Mouse (Mus musculus) lung, embryonic 16.5 days (tissue): ENCODE measurements around the gene Eml6. TPM values are rescaled to one million over a fixed set of nuclear protein-coding genes. Genes with fewer than 3 reads are reported as not detected.
"Not testable (repeated sequence)": the region's sequence is repeated elsewhere in the genome, so short reads cannot be mapped to it uniquely, and the experiment has no call there.

Source experiments
- ATAC-seq: fragments of 200-750 bp; cut with Nextera tagmentation; 2 replicates; pipeline ENCODE4 v1.8.0; 2017; ENCODE audit warnings: low read depth, mild to moderate bottlenecking, moderate library complexity
- H3K27ac ChIP-seq: fragments of 300-500 bp; sonication (generic); 2 replicates; pipeline ENCODE4 v1.5.1; 2014; ENCODE audit warnings: mild to moderate bottlenecking, control low read depth, low read length
- H3K27me3 ChIP-seq: fragments of 300-500 bp; sonication (generic); 2 replicates; pipeline ENCODE4 v1.6.1; 2014; ENCODE audit warnings: low read depth, low read length, mixed read lengths; ENCODE audit not compliant: control insufficient read depth, insufficient read depth
- H3K36me3 ChIP-seq: fragments of 300-500 bp; sonication (generic); 2 replicates; pipeline ENCODE4 v1.6.1; 2014; ENCODE audit warnings: low read length; ENCODE audit not compliant: control insufficient read depth, insufficient read depth
- H3K4me1 ChIP-seq: fragments of 300-500 bp; sonication (generic); replicated peaks from 2 replicates; pipeline ENCODE4 v1.6.1; 2014; ENCODE audit warnings: low read length, mixed read lengths; ENCODE audit not compliant: control insufficient read depth, insufficient read depth
- H3K4me2 ChIP-seq: fragments of 300-500 bp; sonication (generic); 2 replicates; pipeline ENCODE4 v1.6.1; 2014; ENCODE audit warnings: low read depth, low read length, control low read depth
- H3K4me3 ChIP-seq: fragments of 300-500 bp; sonication (generic); 2 replicates; pipeline ENCODE4 v1.5.1; 2014; ENCODE audit warnings: mild to moderate bottlenecking, low read length, control low read depth
- H3K9ac ChIP-seq: fragments of 300-500 bp; sonication (generic); 2 replicates; pipeline ENCODE4 v1.6.1; 2014; ENCODE audit warnings: low read length, control low read depth
- H3K9me3 ChIP-seq: fragments of 300-500 bp; sonication (generic); 2 replicates; pipeline ENCODE4 v1.6.1; 2016; ENCODE audit warnings: low read length; ENCODE audit not compliant: control insufficient read depth
- WGBS: fragments of 180-500 bp; shearing (Covaris S2); extraction: QIAGEN DNeasy Blood & Tissue Kit; methylation state at CpG from one replicate; pipeline ENCODE4 v1.1.7; 2014; 5-methylcytosine and 5-hydroxymethylcytosine counted together
- polyA plus RNA-seq: library from polyadenylated mRNA; unstranded; fragments of >200 nt; fragmentation: Nextera tagmentation; extraction: Ambion mirVana; gene quantifications from 2 replicates; pipeline ENCODE4 v1.2.1, GENCODE M21; 2015

Gene Eml6
- polyA plus RNA-seq, 1 experiment from 2014 or later, result 0.25 TPM

DNA sequence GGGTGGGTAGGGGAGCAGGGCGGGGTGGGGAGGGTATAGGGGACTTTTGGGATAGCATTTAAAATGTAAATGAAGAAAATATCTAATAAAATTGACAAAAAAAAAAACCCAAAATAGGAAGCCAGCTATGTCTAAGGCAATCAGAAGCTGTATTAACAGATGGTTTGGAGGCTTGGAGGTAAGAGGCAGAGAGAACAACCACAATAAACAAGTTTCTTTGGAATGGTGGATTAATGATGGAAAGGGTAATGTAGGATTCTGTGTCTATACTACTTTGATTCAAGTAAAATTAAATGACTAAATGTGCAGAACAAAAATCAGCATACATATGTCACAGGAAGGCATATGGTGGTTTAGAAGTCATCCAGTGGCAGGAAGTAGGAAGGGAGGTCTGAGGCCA lies 102.0 kb downstream of the Eml6 start:
- 82% methylated on average over 1 of the region's 1 CpGs for WGBS
- H3K9me3 ChIP-seq, result no peaks in the 10 kb centered on the region
- no peaks in the 10 kb centered on the region for H3K27me3 ChIP-seq
- H3K36me3 ChIP-seq, result no peaks in the 10 kb centered on the region
- no peak overlapping the region for H3K27ac ChIP-seq
- H3K4me1 ChIP-seq, result no peaks in the 10 kb centered on the region
- H3K9ac ChIP-seq, result no peak overlapping the region
- ATAC-seq, result no peak
- H3K4me3 ChIP-seq, result no peak overlapping the region
- H3K4me2 ChIP-seq, result no peak overlapping the region

DNA sequence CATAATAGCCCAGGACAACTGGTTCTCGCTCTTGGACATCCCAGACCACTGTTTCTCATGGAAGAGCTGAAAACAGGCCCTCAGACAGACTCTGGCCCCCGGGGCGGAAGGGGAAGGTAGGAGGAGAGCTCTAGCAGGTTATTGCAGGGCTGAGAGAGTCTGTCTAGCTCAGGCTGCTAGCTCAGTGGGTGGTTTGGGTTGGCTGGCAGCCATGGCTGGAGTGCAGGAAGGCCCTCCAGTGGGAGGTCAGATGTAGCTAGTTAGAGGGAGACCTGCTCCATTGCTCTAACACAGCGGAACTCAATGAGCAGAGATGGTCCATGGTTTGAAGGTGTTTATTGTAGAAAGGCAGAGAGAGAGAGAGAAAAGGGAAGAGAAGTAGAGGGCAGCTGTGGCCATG lies 112.7 kb downstream of the Eml6 start:
- no peaks in the 10 kb centered on the region for H3K36me3 ChIP-seq
- ATAC-seq, result peak; percentile 60
- H3K4me1 ChIP-seq, result no peaks in the 10 kb centered on the region
- no peaks in the 10 kb centered on the region for H3K27me3 ChIP-seq
- H3K9me3 ChIP-seq, result no peaks in the 10 kb centered on the region
- H3K4me2 ChIP-seq, result no peak overlapping the region
- 79% methylated on average over 4 of the region's 4 CpGs for WGBS
- no peak overlapping the region for H3K9ac ChIP-seq
- H3K27ac ChIP-seq, result no peak overlapping the region
- no peak overlapping the region for H3K4me3 ChIP-seq

DNA sequence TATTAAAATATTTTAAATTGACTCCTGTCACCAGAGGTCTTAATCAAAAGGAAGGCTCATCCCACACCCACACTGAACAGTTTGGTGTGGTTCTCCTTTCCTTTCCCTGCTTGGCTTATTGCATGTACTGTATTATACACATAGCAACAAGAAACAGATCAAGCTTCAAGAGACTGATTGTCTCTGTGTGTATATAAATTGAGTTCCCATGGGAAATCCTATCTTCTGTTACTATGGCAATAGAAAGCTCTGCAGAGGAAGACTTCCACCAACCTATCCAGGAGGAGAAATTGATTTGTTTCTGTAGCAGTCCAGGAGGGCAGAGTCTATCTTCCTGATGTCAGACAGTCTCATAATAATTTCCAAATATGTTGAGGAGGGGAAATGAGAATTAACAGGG lies 116.5 kb downstream of the Eml6 start:
- Histone ChIP-seq H3K9ac (no peak overlapping the region), H3K27ac (no peak overlapping the region), H3K9me3 (no peaks in the 10 kb centered on the region), H3K36me3 (no peaks in the 10 kb centered on the region), H3K4me2 (no peak overlapping the region), H3K4me3 (no peak overlapping the region), H3K27me3 (no peaks in the 10 kb centered on the region), H3K4me1 (no peaks in the 10 kb centered on the region)
- no peak for ATAC-seq

GRCm38 (mm10) chr11:29885160-29885559 lies 140.7 kb downstream of the Eml6 start:
- ATAC-seq, result peak; percentile 69; the same call in 1 of the 2 replicates
- Histone ChIP-seq H3K36me3 (no peaks in the 10 kb centered on the region), H3K4me2 (no peak overlapping the region), H3K9me3 (no peaks in the 10 kb centered on the region), H3K27me3 (no peaks in the 10 kb centered on the region), H3K27ac (no peak overlapping the region), H3K9ac (no peak overlapping the region), H3K4me3 (no peak overlapping the region), H3K4me1 (no peaks in the 10 kb centered on the region)
- WGBS, result 0% methylated on average over 1 of the region's 1 CpGs

DNA sequence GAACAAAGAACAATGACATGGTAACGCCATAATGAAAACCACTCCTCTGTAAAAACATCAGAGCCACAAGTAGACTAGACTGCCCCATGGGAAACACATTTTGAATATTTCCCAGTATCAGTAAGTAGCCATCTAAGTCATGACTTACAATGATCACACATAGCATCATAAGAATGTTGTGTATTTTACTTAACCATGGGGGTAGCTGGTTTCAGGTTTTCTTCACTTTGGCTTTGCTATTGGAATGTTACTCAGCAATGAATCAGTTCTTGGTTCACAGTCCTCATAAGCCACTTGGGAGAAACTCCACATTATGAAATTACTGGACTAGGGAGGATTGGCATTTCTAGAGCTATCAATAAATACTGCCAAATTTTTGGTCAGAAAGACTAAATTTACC lies 141.5 kb downstream of the Eml6 start:
- no peak overlapping the region for H3K9ac ChIP-seq
- no peak for ATAC-seq
- H3K36me3 ChIP-seq, result no peaks in the 10 kb centered on the region
- no peaks in the 10 kb centered on the region for H3K27me3 ChIP-seq
- 78% methylated on average over 1 of the region's 1 CpGs for WGBS
- no peaks in the 10 kb centered on the region for H3K9me3 ChIP-seq
- no peak overlapping the region for H3K4me2 ChIP-seq
- no peak overlapping the region for H3K27ac ChIP-seq
- H3K4me1 ChIP-seq, result no peaks in the 10 kb centered on the region
- no peak overlapping the region for H3K4me3 ChIP-seq

DNA sequence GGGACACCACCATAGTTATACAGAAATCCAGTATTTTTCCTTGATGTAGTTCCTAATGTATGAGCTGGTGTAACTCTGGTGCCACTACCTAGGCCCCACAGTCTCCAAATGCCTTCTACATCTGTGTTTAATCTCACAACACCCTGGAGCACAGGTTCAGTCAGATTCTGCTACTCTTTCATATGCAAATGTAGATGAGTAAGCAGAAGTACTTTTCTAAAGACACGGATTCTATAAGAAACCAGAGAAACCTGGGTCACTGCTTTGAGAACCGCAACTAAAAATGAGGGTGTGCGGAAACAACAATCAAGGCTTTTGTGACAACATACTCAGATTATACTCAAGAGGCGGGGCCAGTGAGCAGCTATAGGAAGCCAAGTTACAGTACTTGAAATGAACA lies 142.8 kb downstream of the Eml6 start:
- Histone ChIP-seq H3K9me3 (no peaks in the 10 kb centered on the region), H3K4me2 (no peak overlapping the region), H3K9ac (no peak overlapping the region), H3K27ac (no peak overlapping the region), H3K4me3 (no peak overlapping the region), H3K4me1 (no peaks in the 10 kb centered on the region), H3K36me3 (no peaks in the 10 kb centered on the region), H3K27me3 (no peaks in the 10 kb centered on the region)
- 75% methylated on average over 4 of the region's 4 CpGs for WGBS
- ATAC-seq, result no peak

DNA sequence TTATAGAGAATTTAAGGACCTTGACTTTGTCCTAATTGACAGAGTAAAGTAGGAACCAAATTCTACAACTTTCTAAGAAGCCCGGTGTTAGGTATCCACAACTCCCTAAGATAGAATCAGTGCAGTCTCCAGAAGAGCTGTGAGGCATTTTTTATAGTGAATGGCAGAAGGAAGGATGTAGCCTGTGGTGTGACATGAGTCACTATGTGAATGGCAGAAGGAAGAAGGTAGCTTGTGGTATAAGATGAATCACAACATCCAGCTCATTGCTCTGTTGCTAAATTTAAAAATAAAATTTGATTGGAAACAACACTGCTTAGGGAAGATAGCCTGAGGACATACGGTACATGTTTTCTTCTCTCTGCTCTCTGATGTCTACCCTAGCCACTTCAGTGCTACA lies 146.2 kb downstream of the Eml6 start:
- WGBS, result 72% methylated on average over 2 of the region's 2 CpGs
- no peak for ATAC-seq
- no peaks in the 10 kb centered on the region for H3K4me1 ChIP-seq

GRCm38 (mm10) chr11:29877981-29878380 lies 147.9 kb downstream of the Eml6 start:
- Histone ChIP-seq H3K4me3 (no peak overlapping the region), H3K9ac (no peak overlapping the region), H3K36me3 (no peaks in the 10 kb centered on the region), H3K27ac (no peak overlapping the region), H3K4me1 (no peaks in the 10 kb centered on the region), H3K4me2 (no peak overlapping the region), H3K27me3 (no peaks in the 10 kb centered on the region), H3K9me3 (no peaks in the 10 kb centered on the region)
- 92% methylated on average over 1 of the region's 1 CpGs for WGBS
- no peak for ATAC-seq

More for the DNA sequence above, 146.2 kb downstream of the Eml6 start:
- Histone ChIP-seq H3K4me3 (no peak overlapping the region), H3K9me3 (no peaks in the 10 kb centered on the region), H3K27me3 (no peaks in the 10 kb centered on the region), H3K4me2 (no peak overlapping the region), H3K27ac (no peak overlapping the region), H3K9ac (no peak overlapping the region), H3K36me3 (no peaks in the 10 kb centered on the region)

DNA sequence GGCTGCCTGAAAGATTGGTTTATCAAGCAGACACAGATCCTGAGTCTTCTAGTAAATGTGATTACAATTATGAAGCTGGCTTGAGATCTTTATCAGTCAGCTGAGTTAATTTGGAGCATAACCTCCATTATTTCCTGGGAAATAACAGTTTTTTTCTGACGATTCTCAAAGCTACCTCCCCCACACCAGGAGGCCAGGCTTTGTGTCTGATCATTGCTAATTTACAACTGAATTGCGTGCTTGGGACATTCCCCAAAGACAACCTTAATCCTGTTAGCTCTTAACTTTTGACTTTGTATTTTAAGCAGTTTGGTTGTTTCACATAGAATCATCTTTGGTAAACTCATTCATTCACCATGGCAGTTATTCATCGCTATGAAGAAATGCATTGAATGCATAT lies 148.6 kb downstream of the Eml6 start:
- no peaks in the 10 kb centered on the region for H3K36me3 ChIP-seq

GRCm38 (mm10) chr11:29874781-29875180 lies 151.1 kb downstream of the Eml6 start:
- not testable (repeated sequence) for H3K4me1 ChIP-seq, H3K4me3 ChIP-seq, H3K9me3 ChIP-seq, ATAC-seq, H3K9ac ChIP-seq, H3K36me3 ChIP-seq, H3K4me2 ChIP-seq, H3K27ac ChIP-seq, H3K27me3 ChIP-seq
- WGBS, result 90% methylated on average over 1 of the region's 1 CpGs

More for the DNA sequence above, 148.6 kb downstream of the Eml6 start:
- H3K27ac ChIP-seq, result no peak overlapping the region
- H3K4me3 ChIP-seq, result no peak overlapping the region
- ATAC-seq, result no peak
- H3K4me1 ChIP-seq, result no peaks in the 10 kb centered on the region
- no peaks in the 10 kb centered on the region for H3K9me3 ChIP-seq
- 73% methylated on average over 3 of the region's 3 CpGs for WGBS
- no peak overlapping the region for H3K4me2 ChIP-seq
- no peak overlapping the region for H3K9ac ChIP-seq
- H3K27me3 ChIP-seq, result no peaks in the 10 kb centered on the region
